Mouse (Mus musculus) kidney, adult 2 months (tissue): ENCODE data around the gene Rem2.

ENCODE experiments used
- CTCF ChIP-seq: fragments of 200-500 bp; conservative IDR thresholded peaks from 2 replicates; pipeline ENCODE4 v1.5.1; 2011; ENCODE audit warnings: low read depth, mild to moderate bottlenecking, control low read depth, low read length, moderate library complexity, mixed read lengths; ENCODE audit not compliant: insufficient read depth, insufficient read length
- POLR2A ChIP-seq: fragments of 200-500 bp; IDR thresholded peaks from one replicate; pipeline ENCODE4 v1.6.1; 2011; ENCODE audit warnings: low read depth, low read length, control low read depth

DNA sequence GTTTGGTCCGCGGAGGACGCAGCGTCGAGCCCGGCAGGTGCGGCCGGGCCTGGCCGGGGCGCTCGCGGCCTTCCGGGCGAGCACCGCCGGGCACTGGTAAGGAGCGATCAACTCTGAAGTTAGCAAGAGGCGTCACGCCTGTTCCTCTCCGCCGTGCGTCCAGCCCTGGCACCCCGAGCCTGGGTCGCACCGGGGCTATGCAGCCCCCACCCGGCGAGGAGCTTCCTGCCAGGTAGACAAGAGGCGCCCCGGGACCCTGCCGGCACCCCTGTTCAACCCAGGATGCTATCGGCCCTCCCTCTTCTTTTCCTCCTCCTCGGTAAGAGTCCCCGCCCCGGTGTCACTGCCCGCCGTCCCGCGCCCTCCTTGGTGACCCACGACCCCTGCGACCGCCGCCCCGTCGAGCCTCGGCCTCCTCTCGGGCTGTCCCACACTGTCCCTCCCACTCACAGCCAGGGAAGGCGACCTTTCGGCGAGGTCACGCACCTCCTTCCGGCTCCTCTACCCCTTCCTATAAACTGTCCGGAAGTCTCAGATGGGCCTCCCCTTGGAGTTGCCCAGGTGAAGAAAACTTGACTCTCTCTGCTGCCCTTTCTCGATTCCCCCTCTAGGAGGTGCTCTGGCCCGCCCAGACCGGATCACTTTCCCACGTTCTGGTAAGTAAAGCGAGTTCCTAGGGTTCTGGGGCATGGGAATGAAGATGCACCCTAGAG, 11.5 kb upstream of the Rem2 start:
- TF ChIP-seq CTCF (peak; percentile 66), POLR2A (no peak)
